Comparison of ENCODE assay signal across 8 mouse cellular contexts in the genomic region with DNA sequence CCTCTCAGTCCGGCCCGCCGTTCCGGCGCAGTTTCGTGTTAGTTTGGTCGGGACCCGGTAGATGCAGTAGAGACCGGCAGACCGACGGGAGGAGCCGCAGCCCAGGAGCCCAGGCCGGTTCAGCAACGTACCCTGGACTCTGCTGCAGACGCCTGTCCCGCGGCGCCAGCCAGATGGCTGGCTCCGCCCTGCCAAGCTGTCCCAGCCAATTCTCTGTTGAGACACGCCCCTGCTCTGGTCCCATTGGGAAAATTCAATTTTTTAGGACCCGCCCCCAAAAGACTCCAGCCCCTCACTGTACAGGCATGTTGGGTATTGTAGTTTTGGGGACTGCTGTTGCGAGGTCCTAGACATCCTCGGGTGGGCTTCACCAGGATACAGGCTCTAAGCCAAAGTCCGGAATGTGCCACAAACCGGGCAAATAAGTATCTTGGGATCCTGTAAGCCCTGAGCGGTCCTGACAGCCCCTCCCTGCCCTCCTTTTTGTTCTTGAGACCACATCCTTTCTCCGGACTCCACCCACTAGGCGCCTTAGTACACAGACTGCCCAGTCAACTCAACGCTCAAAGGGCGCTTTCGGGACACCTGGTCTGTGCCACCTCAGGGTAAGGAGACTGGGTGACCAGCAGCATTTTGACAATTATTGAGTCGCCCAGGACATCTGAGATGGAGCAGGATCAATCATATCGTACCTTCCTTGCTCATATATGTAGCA. TPM values are rescaled to one million over a fixed set of nuclear protein-coding genes. Genes with fewer than 3 reads are reported as not detected.
A peak's percentile ranks its signal among the peaks of the same experiment; 100 is the strongest.
DNase-seq lines count a peak whose midpoint lies in the region; ATAC-seq and TF ChIP-seq lines count a peak whose summit lies in the region.

No protein-coding gene starts in this region.

- 3% methylated on average over 33 of the region's 33 CpGs for WGBS in heart, embryonic 10.5 days
- 4% methylated on average over 33 of the region's 33 CpGs for WGBS in kidney, embryonic 15.5 days

- no peaks in the 10 kb centered on the region for H3K27me3 ChIP-seq in heart, embryonic 10.5 days (ENCODE audit: insufficient read depth, poor library complexity, severe bottlenecking)
- no peaks in the 10 kb centered on the region for H3K27me3 ChIP-seq in kidney, embryonic 15.5 days

- no peaks in the 10 kb centered on the region for H3K9me3 ChIP-seq in heart, embryonic 10.5 days
- peaks cover 2% of the 10 kb centered on the region; the same call in 1 of the 2 replicates for H3K9me3 ChIP-seq in kidney, embryonic 15.5 days (replicated peaks)

- peak overlapping the region; percentile 74 for H3K9ac ChIP-seq in kidney, embryonic 15.5 days

- DNase-seq in 416B (ENCODE audit: low read depth), result peak; percentile 96
- DNase-seq in heart, embryonic 10.5 days (ENCODE audit: low spot score), result peak; percentile 96
- DNase-seq in liver, result peak; percentile 89
- peak; percentile 82 to 84 for DNase-seq in spleen, postnatal 4 days (ENCODE audit: low spot score in 2 of 2)

- peak overlapping the region; percentile 69 for H3K4me2 ChIP-seq in kidney, embryonic 15.5 days

- peaks cover 11% of the 10 kb centered on the region for H3K36me3 ChIP-seq in heart, embryonic 10.5 days
- H3K36me3 ChIP-seq in kidney, embryonic 15.5 days, result peaks cover 7% of the 10 kb centered on the region; the same call in 1 of the 2 replicates

- no peak for TF ChIP-seq POLR2A in bone marrow macrophage, adult 2 months (IDR thresholded peaks at IDR 0.05; ENCODE audit: borderline replicate concordance, low read depth, low read length)
- peak; percentile 99 for TF ChIP-seq POLR2A in embryonic fibroblast, embryonic 13.5 days (IDR thresholded peaks at IDR 0.05; ENCODE audit: low read depth, low read length)

- peak overlapping the region; percentile 79 for H3K4me3 ChIP-seq in bone marrow macrophage, adult 2 months (ENCODE audit: insufficient read depth, low read length)
- peak overlapping the region; percentile 97 for H3K4me3 ChIP-seq in embryonic fibroblast, embryonic 13.5 days (ENCODE audit: insufficient read depth, low read length)
- H3K4me3 ChIP-seq in heart, embryonic 10.5 days, result peak overlapping the region; percentile 78
- H3K4me3 ChIP-seq in kidney, embryonic 15.5 days (replicated peaks), result peak overlapping the region; percentile 70

- peak; percentile 9; the same call in 1 of the 2 replicates for TF ChIP-seq CTCF in bone marrow macrophage, adult 2 months (IDR thresholded peaks at IDR 0.05; ENCODE audit: low read depth, low read length)
- no peak for TF ChIP-seq CTCF in embryonic fibroblast, embryonic 13.5 days (IDR thresholded peaks at IDR 0.05; ENCODE audit: borderline replicate concordance, insufficient read depth, low read length)

- peak; percentile 87 for ATAC-seq in kidney, embryonic 15.5 days (replicated peaks; ENCODE audit: low FRiP score)
- peak; percentile 45 for ATAC-seq in monocyte, adult 5-6 weeks (replicated peaks; ENCODE audit: insufficient number of reproducible peaks, low FRiP score, low TSS enrichment, poor library complexity, severe bottlenecking)

- H3K4me1 ChIP-seq in bone marrow macrophage, adult 2 months (ENCODE audit: control insufficient read depth, insufficient read depth, low read length), result peaks cover 5% of the 10 kb centered on the region
- peaks cover 6% of the 10 kb centered on the region for H3K4me1 ChIP-seq in embryonic fibroblast, embryonic 13.5 days (ENCODE audit: control insufficient read depth, insufficient read depth, low read length)
- peaks cover 49% of the 10 kb centered on the region for H3K4me1 ChIP-seq in heart, embryonic 10.5 days
- H3K4me1 ChIP-seq in kidney, embryonic 15.5 days, result peaks cover 50% of the 10 kb centered on the region

- no peak overlapping the region for H3K27ac ChIP-seq in bone marrow macrophage, adult 2 months (ENCODE audit: insufficient read depth, low read depth, low read length)
- peak overlapping the region; percentile 82 for H3K27ac ChIP-seq in embryonic fibroblast, embryonic 13.5 days (ENCODE audit: insufficient read depth, low read length)
- peak overlapping the region; percentile 92 for H3K27ac ChIP-seq in heart, embryonic 10.5 days
- H3K27ac ChIP-seq in kidney, embryonic 15.5 days, result peak overlapping the region; percentile 65

RNA-seq across cellular contexts. Expression of gene Smtn, which starts 1.1 kb away (rescaled TPM):
- polyA plus RNA-seq in bone marrow macrophage, adult 2 months (2012; ENCODE audit: insufficient read depth, insufficient read length, missing spikeins), result 5.8 and 7.5 TPM in 2 replicates
- polyA plus RNA-seq in embryonic fibroblast, embryonic 13.5 days (2011; ENCODE audit: insufficient read length, low read depth, missing spikeins), result 78.7 and 79.0 TPM in 2 replicates
- polyA plus RNA-seq in heart, embryonic 10.5 days (2016; fragmentation: Nextera tagmentation; extraction: Ambion mirVana), result 69.5 and 91.2 TPM in 2 replicates
- polyA plus RNA-seq in kidney, embryonic 15.5 days (2015; fragmentation: Nextera tagmentation; extraction: Ambion mirVana), result 89.1 and 110 TPM in 2 replicates
- total RNA-seq in monocyte, adult 5-6 weeks (2017), result 1.4 to 6.2 TPM (median 2.6 TPM) in 3 replicates

RNA-seq across cellular contexts. Expression of gene Selenom, which starts 24.8 kb away (rescaled TPM):
- polyA plus RNA-seq in bone marrow macrophage, adult 2 months (2012; ENCODE audit: insufficient read depth, insufficient read length, missing spikeins), result 24.5 and 31.8 TPM in 2 replicates
- polyA plus RNA-seq in embryonic fibroblast, embryonic 13.5 days (2011; ENCODE audit: insufficient read length, low read depth, missing spikeins), result 148 and 152 TPM in 2 replicates
- 66.3 and 87.5 TPM in 2 replicates for polyA plus RNA-seq in heart, embryonic 10.5 days (2016; fragmentation: Nextera tagmentation; extraction: Ambion mirVana)
- polyA plus RNA-seq in kidney, embryonic 15.5 days (2015; fragmentation: Nextera tagmentation; extraction: Ambion mirVana), result 105 and 112 TPM in 2 replicates
- total RNA-seq in monocyte, adult 5-6 weeks (2017), result 3.0 to 22.8 TPM (median 7.5 TPM) in 3 replicates

RNA-seq across cellular contexts. Expression of gene Inpp5j, which starts 34.6 kb away (rescaled TPM):
- polyA plus RNA-seq in bone marrow macrophage, adult 2 months (2012; ENCODE audit: insufficient read depth, insufficient read length, missing spikeins), result 1.1 and 1.2 TPM in 2 replicates
- polyA plus RNA-seq in embryonic fibroblast, embryonic 13.5 days (2011; ENCODE audit: insufficient read length, low read depth, missing spikeins), result not detected in 2 replicates
- 2.8 and 9.7 TPM in 2 replicates for polyA plus RNA-seq in heart, embryonic 10.5 days (2016; fragmentation: Nextera tagmentation; extraction: Ambion mirVana)
- polyA plus RNA-seq in kidney, embryonic 15.5 days (2015; fragmentation: Nextera tagmentation; extraction: Ambion mirVana), result 1.4 and 2.0 TPM in 2 replicates
- total RNA-seq in monocyte, adult 5-6 weeks (2017), result 0.68 to 5.5 TPM (median 2.3 TPM) in 3 replicates

RNA-seq across cellular contexts. Expression of gene Pla2g3, which starts 51.2 kb away (rescaled TPM):
- polyA plus RNA-seq in bone marrow macrophage, adult 2 months (2012; ENCODE audit: insufficient read depth, insufficient read length, missing spikeins), result not detected in 2 replicates
- polyA plus RNA-seq in embryonic fibroblast, embryonic 13.5 days (2011; ENCODE audit: insufficient read length, low read depth, missing spikeins), result 0.25 TPM in 1 of 2 replicates, not detected in the other
- 0.21 and 0.70 TPM in 2 replicates for polyA plus RNA-seq in heart, embryonic 10.5 days (2016; fragmentation: Nextera tagmentation; extraction: Ambion mirVana)
- polyA plus RNA-seq in kidney, embryonic 15.5 days (2015; fragmentation: Nextera tagmentation; extraction: Ambion mirVana), result 0.44 and 0.60 TPM in 2 replicates
- total RNA-seq in monocyte, adult 5-6 weeks (2017), result 0.29 to 3.8 TPM in 2 of 3 replicates, not detected in the other
